Mouse (Mus musculus) embryonic stem cell, embryonic (primary cell): ENCODE measurements at regions not wholly inside any gene's neighbourhood (a gene's known extent, or its start where the extent isn't known, plus 50 kb on each side); places are given as distances from the start of the nearest gene placed in this dataset.

Source experiments
- CTCF ChIA-PET, 4 experiments: fragments of 300-600 bp in 2 of 4; fragments of 350-600 bp in 2 of 4; sonication (Branson Sonifier 250); formaldehyde crosslinking; loops; one replicate each; lab custom pipeline; 2022; ENCODE audit warnings: inconsistent platforms in 2 of 4; lab: Charles Lee
- POLR2A ChIA-PET, 4 experiments: fragments of 300-600 bp in 2 of 4; fragments of 350-600 bp in 2 of 4; sonication (Branson Sonifier 250); formaldehyde crosslinking; loops; one replicate each; lab custom pipeline; 2022; ENCODE audit warnings: antibody characterized with exemption in 4 of 4, inconsistent platforms in 1 of 4; lab: Charles Lee

DNA sequence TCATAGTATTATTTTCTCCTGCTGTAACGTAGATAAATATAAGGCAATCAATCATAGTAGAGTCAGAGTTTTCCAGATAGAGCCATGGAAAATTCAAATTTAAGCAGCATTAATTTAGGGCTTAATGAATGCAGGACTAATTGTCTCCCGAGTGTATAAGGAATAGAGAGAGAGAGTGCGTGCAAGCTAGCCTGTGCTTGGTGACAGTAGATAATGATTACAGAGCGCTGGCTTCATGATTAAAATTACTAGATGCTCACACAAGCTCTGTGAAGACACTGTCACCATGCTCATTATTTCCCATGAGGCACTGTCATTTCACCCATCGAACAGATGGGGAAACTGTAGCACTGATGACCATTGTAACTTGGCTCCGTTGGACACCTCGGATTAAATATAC is 109.9 kb upstream of the Man2a1 start:
- ChIA-PET CTCF (no interaction called here), POLR2A (no interaction called here)

DNA sequence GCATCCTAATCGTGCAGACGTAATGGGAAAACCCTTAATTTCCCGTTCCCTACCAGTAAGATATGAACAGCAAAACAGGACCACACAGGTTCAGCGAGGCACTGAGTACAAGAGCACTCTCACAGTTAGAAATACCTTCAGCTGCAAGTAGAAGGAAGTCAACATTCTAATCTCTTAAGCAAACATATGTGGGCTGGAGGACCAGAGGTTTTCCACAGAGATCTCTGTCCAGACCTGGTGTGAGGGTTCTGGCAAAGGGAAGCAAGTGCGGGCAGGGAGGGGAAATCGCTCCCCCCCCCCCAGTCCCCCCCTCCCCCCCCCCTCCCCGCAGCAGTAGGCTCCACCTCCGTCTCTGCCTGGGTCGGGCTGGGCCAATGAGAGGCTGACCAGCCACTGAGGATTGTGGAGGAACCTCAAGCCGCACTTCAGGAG is 108.6 kb upstream of the Man2a1 start:
- ChIA-PET POLR2A (interaction anchor here in 1 of 4 experiments (0.6 kb wide), 1 partner anchor 79 kb away, joined by 3 read pairs; no protein-coding TSS in a partner anchor), CTCF (interaction anchor here in 3 of 4 experiments (0.5 to 1.4 kb wide), 8 partner anchors 14 to 561 kb away, joined by 3 to 4 read pairs (median 3); partner anchors contain the start of gene Pja2 (in 2 of the 3))

DNA sequence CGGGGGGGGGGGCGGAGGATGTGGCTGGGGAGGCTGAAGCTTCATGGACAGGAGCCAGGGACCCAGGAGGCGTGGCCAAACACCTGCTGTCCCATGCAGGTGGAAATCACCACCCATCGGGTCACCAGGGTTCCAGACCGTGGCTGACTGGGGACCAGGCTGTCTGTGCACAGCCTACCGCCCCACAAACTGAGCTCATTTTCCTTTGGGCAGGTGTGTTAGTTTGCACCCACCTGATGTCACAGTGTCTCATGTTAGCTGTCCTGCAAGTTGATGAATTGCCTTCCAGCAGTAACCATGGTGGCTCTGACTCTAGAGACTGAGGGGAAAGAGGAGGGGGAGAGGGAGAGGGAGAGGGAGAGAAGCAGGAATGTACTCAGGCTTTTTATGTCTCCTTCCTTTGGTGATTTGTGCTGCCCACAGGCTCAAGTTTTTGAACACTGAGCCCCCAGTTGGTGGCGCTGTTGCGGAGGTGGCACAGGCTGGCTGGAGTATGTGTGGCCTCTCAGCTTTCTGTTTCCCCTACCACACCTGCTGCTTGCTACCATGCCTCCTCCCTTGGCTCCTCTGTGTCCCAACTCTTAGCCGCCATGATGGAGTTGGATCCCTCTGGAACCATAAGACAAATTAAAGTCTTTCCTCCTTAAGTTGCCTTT is 107.8 kb upstream of the Man2a1 start:
- ChIA-PET CTCF (interaction anchor here (0.5 to 1.4 kb wide), 11 partner anchors 13 to 562 kb away, joined by 3 to 4 read pairs (median 3); partner anchors contain the start of gene Pja2 (in 2 of the 4)), POLR2A (interaction anchor here in 2 of 4 experiments (0.5 to 0.6 kb wide), 3 partner anchors 28 to 732 kb away, joined by 3 to 5 read pairs (median 3); no protein-coding TSS in a partner anchor)

DNA sequence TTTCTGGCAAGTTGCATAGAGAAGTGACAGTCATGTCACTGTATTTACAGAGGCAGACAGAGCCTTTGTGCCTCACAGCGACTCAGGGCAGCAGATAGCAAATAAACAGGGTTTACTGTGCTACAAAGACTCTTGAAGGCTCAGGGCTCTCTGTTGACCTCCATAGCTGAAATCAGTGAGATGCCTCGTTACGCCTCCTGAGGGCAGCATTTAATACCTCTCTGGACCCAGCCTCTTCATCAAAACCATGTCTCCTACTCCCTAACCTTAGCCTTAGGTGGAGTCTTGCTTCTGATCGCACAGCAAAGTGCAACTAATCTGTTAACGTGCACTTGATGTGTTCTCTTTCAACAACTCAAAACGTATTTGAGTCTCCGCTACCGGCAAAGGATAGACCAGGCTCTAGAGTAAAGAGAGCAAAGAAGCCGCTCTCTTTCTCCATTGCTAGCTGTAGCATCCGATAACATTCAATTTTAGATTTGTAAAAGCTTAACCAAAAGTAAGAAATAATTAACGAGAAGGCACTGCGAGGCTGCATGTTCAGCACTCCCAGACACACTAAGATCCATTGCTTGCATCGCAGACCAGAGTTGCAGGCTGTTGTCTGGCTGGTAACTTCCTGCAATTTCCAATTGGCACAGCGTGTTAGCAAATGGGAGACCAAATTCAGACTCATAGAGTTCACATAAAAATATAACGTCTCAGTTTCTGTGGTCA is 101.1 kb upstream of the Man2a1 start:
- ChIA-PET CTCF (no interaction called here), POLR2A (interaction anchor here in 2 of 4 experiments (0.5 to 0.6 kb wide), 2 partner anchors 82 to 104 kb away, joined by 3 to 13 read pairs; no protein-coding TSS in a partner anchor)

DNA sequence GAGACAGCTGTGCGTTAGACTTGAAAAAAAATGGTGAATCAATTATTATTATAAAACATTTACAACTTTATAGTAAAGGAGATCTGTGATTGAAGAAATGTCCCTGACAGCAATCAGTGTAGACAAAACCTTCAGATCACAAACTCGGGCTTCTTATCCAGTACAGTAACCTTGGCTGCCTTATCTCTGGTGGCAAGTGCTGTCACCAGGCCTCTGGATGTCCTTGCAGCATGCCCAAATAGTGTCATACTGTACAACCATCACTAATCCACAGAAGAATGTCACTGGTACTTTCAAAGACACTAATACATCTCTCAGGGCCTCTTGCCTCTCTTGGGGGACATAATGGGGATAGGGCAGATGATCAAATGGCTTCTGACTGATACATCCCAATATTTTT is 98.2 kb upstream of the Man2a1 start:
- ChIA-PET POLR2A (no interaction called here), CTCF (no interaction called here)

DNA sequence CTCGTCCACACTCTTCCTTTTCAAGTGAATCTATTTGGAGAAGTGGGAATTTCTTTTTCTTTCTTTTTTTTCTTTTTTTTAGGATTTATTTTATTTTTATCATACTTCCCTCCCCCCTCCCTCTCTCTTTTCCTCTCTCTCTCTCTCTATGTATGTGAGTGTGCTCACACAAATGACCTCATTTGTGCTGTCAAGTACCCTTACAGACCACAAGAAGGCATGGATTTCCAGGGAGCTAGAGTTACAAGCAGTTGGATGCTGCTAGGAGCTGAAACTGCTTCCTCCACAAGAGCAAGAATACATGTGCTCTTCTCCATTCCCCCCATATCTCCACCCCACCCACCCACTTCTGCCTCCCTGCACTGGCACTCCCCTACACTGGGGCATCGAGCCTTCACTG is 94.6 kb upstream of the Man2a1 start:
- POLR2A ChIA-PET = no interaction called here
- CTCF ChIA-PET = interaction anchor here in 1 of 4 experiments (1.0 kb wide), 1 partner anchor 14 kb away, joined by 3 read pairs; no protein-coding TSS in a partner anchor

DNA sequence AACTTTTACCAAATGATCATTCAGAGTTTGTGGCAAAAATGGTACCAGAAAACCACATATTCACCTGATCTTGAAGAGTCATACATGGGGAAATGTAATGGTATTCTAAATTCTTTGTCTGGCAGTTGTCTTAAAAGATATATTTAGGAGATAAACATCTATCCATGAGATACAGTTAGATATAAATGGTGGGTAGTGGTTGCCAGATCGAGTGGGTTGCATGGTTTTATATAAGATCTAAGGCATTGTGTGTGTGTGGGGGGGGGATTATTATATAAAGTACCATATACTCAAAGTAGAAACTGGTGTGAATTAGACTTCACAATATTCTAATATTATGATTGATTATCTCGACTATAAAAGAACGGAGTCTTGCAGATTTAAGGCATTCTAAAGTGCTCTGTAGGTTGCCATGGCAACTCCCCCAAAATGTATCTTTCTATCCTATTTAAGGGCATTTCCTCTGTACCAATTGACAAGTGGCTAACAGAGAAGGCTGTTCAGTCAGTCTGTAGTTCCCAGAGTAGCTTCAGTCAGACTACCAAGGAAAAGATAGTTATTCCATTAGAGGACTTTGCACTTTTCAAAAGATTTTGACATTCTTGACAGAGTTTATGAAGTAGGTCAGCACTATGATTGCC is 89.3 kb upstream of the Man2a1 start:
- POLR2A ChIA-PET = no interaction called here
- CTCF ChIA-PET = no interaction called here

DNA sequence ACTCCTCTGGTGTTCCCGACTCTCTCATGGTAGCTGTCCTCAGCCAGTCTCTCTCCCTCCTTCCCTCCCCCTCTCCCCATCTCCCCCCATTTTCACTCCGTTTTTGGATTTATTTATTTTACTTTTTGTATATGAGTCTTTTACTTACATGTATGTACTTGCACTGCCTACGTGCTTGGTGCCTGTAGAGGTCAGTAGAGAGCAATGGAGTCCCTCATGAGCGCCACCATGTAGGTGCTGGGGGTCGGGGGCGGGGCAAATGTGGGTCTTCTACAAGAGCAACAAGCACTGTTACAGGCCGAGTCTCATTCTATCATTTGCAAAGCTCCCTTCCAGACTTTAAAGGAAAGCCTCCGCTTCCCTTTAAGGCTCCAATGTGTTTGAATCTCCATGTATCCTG is 78.3 kb upstream of the Man2a1 start:
- CTCF ChIA-PET = interaction anchor here in 2 of 4 experiments (0.6 to 1.3 kb wide), 4 partner anchors 36 to 499 kb away, joined by 3 to 5 read pairs (median 3); no protein-coding TSS in a partner anchor
- POLR2A ChIA-PET = interaction anchor here in 1 of 4 experiments (1.0 kb wide), 1 partner anchor 74 kb away, joined by 4 read pairs; no protein-coding TSS in a partner anchor

DNA sequence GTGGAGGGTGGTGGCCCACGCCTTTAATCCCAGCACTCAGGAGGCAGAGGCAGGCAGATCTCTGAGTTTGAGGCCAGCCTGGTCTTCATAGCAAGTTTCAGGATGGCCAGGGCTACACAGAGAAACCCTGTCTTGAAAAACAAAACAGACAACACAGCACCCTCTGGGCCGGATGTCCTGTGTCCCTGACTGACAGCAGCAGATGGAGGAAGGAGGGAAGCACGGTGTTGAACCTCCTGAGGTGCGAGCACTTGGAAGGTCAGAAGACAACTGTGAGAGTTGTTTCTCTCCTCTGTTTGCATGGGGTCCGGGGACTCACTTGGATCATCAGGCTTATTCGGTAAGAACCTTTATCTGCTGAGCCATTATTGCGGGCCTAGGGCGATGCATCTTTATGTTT is 76.6 kb upstream of the Man2a1 start:
- ChIA-PET CTCF (no interaction called here), POLR2A (no interaction called here)

DNA sequence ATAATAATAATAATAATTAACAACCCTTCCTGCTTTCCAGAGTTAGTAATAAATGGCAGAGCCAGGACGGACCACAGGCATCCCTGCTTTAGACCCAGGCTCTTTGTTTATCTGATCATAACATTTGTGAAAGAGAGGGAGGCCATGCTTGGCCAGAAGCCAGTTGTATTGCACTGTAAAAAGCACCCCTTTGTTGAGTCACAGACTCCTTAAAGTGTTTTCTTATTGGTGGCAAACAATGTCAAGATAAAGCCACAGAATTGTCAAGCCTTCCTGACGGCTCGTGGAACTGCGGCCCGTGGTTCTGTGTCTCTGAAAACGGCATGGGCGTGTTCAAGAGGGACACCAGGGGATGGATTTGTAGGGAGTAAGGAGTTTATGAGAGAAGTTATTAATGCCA is 72.7 kb upstream of the Man2a1 start:
- POLR2A ChIA-PET = no interaction called here
- CTCF ChIA-PET = no interaction called here

DNA sequence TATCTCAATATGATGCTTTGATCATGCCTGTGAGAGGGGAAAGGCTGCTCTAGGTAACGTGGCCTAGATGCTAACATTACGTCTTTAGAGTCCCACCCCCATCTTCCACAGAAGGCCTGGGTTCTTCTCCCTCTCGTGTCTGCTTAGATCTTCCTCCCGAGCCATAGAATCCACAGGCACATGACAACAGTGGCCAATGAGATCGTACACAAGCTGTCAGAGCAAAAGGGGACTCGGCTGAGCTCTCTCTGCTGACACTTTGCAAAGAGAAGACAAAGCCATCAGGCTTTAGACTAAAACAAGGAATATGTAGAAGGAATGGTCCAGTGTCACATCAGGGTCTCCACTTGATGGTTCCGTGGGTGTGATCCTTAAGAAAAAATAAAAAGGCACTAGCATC is 72.1 kb upstream of the Man2a1 start:
- CTCF ChIA-PET = interaction anchor here in 2 of 4 experiments (0.6 to 1.4 kb wide), 2 partner anchors 10 to 45 kb away, joined by 3 to 4 read pairs; no protein-coding TSS in a partner anchor
- POLR2A ChIA-PET = interaction anchor here in 2 of 4 experiments (1.3 to 1.5 kb wide), 2 partner anchors 31 to 52 kb away, joined by 3 read pairs; no protein-coding TSS in a partner anchor

DNA sequence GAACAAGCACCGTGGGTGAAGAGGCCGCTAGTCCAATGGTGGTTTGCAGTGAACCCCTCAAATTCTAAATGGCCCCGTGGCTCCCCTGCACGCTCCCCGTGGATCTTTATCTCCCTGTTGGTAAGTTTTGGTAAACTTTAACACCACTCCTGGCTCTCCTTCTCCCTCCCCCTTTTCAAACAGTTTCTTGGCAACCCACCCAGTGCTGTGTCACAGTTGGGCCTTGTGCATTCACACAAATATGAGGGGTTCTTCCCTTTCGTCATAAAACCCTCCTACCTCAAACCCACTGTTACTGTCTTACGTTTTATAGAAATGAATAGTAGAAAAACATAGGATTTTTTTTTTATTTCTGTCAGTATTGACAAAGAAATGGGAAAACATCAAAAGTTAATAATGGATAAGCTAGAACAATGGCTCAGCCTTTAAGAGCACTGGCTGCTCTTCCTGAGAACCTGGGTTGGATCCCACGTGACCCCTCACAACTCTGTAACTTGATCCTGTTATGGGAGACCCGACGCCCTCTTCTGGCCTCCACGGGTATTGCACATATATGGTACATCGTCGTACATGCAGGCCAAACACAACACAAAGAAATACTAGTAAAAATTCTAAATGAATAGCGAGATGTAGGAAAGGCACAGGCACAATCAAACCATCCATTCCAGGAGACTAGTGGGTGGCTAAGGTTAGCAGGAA is 71.1 kb upstream of the Man2a1 start:
- ChIA-PET CTCF (interaction anchor here (0.5 to 1.4 kb wide), 6 partner anchors 9 to 1174 kb away, joined by 3 to 4 read pairs (median 3); partner anchors contain the start of gene Man2a1 (in 1 of the 4)), POLR2A (interaction anchor here in 2 of 4 experiments (0.9 to 1.7 kb wide), 5 partner anchors 10 to 74 kb away, joined by 3 read pairs; no protein-coding TSS in a partner anchor)

DNA sequence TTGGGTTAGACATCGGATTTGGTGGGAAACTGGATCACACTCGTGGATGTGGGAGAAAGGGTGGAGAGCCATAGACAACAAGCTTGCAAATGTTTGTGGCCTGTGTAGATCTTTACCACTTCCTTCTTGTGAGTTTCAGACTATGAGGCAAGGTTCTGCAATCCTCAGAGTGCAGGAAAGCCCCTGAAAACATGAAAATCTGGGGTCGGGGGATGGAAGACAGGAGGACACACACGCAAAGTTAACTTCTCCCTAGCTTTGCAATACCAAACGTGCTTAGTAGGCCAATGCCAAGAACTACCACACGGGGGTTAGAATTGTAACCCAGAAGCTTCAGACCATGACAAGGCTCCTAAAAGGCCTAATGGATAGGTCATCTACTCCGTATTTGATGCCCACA is 69.4 kb upstream of the Man2a1 start:
- ChIA-PET POLR2A (interaction anchor here in 1 of 4 experiments (1.6 to 1.7 kb wide), 2 partner anchors 9 to 28 kb away, joined by 3 to 8 read pairs; no protein-coding TSS in a partner anchor), CTCF (interaction anchor here in 1 of 4 experiments (1.2 kb wide), 1 partner anchor 38 kb away, joined by 3 read pairs; no protein-coding TSS in a partner anchor)

DNA sequence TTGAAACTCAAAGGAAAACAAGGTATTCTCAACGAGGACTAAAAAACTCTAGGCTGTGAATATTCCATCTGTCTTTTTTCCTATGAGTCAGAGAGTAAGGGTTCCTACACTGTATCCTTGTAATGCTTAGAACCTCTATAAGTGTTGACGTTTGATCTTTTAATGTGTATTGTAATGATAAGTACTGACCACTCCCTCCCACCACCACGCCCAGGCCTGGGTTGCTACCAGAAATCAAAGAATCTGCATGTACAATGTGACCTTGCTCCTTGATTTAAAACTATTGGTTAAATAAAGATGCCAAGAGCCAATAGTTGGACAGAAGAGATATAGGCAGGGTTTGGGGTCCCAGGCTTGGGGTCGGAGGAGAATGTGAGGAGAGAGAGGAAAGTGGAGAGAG is 66.2 kb upstream of the Man2a1 start:
- CTCF ChIA-PET = no interaction called here
- POLR2A ChIA-PET = no interaction called here

DNA sequence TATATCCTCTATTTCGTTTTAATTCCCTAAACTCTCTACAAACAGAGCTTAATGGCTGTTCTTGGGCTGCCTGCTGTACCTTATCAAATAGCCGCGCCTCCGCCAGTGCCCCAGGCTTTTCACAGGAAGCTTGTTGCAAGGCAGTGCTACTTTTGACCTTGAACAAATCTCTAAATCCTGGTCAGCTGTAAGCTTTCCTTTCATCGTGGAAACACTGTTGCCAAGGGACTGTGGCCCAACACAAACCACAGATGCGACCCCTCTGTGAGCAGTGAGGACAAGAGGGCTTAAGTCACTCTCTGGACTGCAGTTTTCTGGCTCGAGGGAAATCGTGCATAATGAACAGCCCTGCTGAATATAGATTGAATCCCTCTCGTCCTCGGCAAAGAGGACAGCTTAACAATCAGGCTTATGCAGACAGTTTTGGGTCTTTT is 62.0 kb upstream of the Man2a1 start:
- ChIA-PET POLR2A (interaction anchor here in 1 of 4 experiments (1.5 kb wide), 1 partner anchor 10 kb away, joined by 3 read pairs; no protein-coding TSS in a partner anchor), CTCF (interaction anchor here in 1 of 4 experiments (1.1 kb wide), 1 partner anchor 9 kb away, joined by 3 read pairs; no protein-coding TSS in a partner anchor)

DNA sequence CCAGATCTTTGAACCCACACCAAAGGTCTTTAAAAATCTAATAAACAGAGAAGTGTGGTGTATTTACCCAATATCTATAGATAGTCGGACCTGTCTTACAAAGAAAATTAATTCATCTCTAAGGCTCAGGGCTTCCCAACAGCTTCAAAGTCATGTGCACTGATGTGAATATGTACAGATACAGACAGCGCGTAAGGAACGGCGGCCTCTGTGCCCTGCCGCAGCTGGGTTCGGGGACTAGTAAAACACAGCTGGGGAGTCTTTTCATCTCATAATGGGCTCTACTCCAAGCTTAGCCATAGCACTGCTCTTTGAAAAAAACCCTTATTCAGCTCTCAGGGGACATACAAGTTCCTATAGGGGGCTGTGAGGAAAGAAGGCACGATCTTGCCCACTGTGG is 60.1 kb upstream of the Man2a1 start:
- CTCF ChIA-PET = no interaction called here
- POLR2A ChIA-PET = no interaction called here

DNA sequence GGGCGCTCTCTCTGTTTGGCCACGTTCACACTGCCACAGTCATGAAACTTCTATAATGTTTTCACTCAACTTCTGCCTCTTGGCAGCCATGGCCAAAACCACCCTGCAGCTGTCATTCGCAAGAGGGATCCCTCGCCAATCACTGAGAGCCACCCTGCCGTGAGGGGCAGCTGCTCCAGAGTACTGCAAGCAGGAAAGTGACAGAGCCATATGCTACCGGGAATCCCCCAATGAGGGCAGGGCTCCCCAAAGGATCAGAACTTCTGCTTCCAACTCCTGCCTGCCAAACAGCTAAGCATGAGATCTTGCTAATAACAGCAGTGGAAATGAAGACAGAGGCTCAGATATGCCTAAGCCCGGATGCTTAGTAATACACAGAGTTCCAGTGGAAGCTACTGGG is 52.0 kb upstream of the Man2a1 start:
- CTCF ChIA-PET = no interaction called here
- POLR2A ChIA-PET = interaction anchor here in 3 of 4 experiments (0.7 to 1.3 kb wide), 6 partner anchors 9 to 15 kb away, joined by 3 to 4 read pairs (median 3); no protein-coding TSS in a partner anchor

DNA sequence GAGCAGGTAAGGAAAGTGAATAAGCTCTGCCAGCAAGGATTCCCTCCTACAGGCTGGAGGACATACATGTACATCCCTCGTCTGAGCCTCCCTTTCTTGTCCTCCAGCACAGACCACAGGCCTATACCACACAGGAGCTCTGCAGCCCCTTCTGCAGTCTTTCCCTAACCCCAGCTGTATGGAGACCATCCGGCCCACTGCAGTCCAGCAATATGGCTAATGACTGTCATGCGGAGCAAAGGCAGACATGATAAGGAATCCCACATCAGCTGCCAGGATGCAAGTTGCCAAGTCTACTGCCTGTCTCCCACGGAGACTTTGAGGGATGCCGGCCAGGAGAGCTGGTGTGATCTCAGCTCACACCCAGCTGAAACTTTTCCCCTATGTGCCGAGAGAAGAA is 50.5 kb upstream of the Man2a1 start:
- POLR2A ChIA-PET = interaction anchor here in 1 of 4 experiments (0.6 to 1.3 kb wide), 2 partner anchors 10 to 92 kb away, joined by 3 read pairs; no protein-coding TSS in a partner anchor

More for the DNA sequence above, 50.5 kb upstream of the Man2a1 start:
- CTCF ChIA-PET = no interaction called here
